Comparison of ENCODE assay signal across 9 mouse cellular contexts in genomic region chr12:72939616-72940015, GRCm38 (mm10). TPM values are rescaled to one million over a fixed set of nuclear protein-coding genes. Genes with fewer than 3 reads are reported as not detected.
DNase-seq lines count a peak whose midpoint lies in the region; ATAC-seq and TF ChIP-seq lines count a peak whose summit lies in the region.
"Had no signal": no experiment of that assay in that cellular context is flagged by ENCODE, and none has a peak within 500 bp of the region (broad histone marks: within the 10 kb centered on the region; RNA-seq: fewer than 3 reads in every experiment).

Six6 (plus strand) TSS chr12:72939892.

- no peak for DNase-seq in heart, postnatal 0 days (ENCODE audit: low spot score)
- no peak for DNase-seq in heart, postnatal 14 days
- peak; percentile 68 for DNase-seq in embryo, embryonic 10.5 days (ENCODE audit: low spot score)
- peak; percentile 64 for DNase-seq in neural tube, embryonic 10.5 days (ENCODE audit: extremely low spot score, low spot score)
- no peak for DNase-seq in left cerebral cortex, adult 8-10 months (ENCODE audit: low spot score in 2 of 2)
- DNase-seq in right cerebral cortex, adult 2 months (ENCODE audit: low spot score in 2 of 2): no peak
- no peak for DNase-seq in kidney, adult 8-10 months

- ATAC-seq in heart, postnatal 0 days (ENCODE audit: insufficient read depth, low read depth): peak; percentile 33; the same call in 1 of the 2 replicates
- ATAC-seq in hindbrain, embryonic 16.5 days: no peak

- peak within 1 kb of the TSS; percentile 26 for H3K4me3 ChIP-seq in heart, postnatal 0 days (ENCODE audit: low read depth, low read length)
- H3K4me3 ChIP-seq in hindbrain, embryonic 16.5 days (ENCODE audit: low read length): no peak within 1 kb of the TSS

- no peak within 1 kb of the TSS for H3K9ac ChIP-seq in heart, postnatal 0 days (replicated peaks; ENCODE audit: low read depth, low read length)
- H3K9ac ChIP-seq in hindbrain, embryonic 16.5 days (ENCODE audit: low read depth, low read length): no peak within 1 kb of the TSS

- no peak within 1 kb of the TSS for H3K27ac ChIP-seq in heart, postnatal 0 days (ENCODE audit: low read depth)
- no peak within 1 kb of the TSS for H3K27ac ChIP-seq in hindbrain, embryonic 16.5 days (ENCODE audit: low read depth, low read length)

- H3K27me3 ChIP-seq in heart, postnatal 0 days (ENCODE audit: control insufficient read depth, insufficient read depth, low read length): peaks cover 97% of the 10 kb centered on the region
- peaks cover 72% of the 10 kb centered on the region for H3K27me3 ChIP-seq in hindbrain, embryonic 16.5 days (replicated peaks; ENCODE audit: control insufficient read depth, insufficient read depth, low read length)

- under 1% methylated on average over 28 of the region's 28 CpGs for WGBS in heart, postnatal 0 days
- under 1% methylated on average over 24 of the region's 28 CpGs for WGBS in hindbrain, embryonic 16.5 days

- intact Hi-C loops in heart, postnatal 14 days (cut with DNase I): loop anchor here (5.0 kb wide), 1 partner anchor 103 kb away; no protein-coding TSS in a partner anchor

- H3K36me3 ChIP-seq in heart, postnatal 0 days (replicated peaks; ENCODE audit: control insufficient read depth, insufficient read depth, low read length): no peaks in the 10 kb centered on the region
- H3K36me3 ChIP-seq in hindbrain, embryonic 16.5 days (ENCODE audit: control insufficient read depth, insufficient read depth, low read length): no peaks in the 10 kb centered on the region
- H3K36me3 ChIP-seq: G1E had no signal

- TF ChIP-seq CTCF in heart, postnatal 0 days (IDR thresholded peaks at IDR 0.05; ENCODE audit: low read depth): no peak

- peak within 1 kb of the TSS; percentile 20; the same call in 1 of the 2 replicates for H3K4me2 ChIP-seq in heart, postnatal 0 days (ENCODE audit: low read depth, low read length)
- peak within 1 kb of the TSS; percentile 32; the same call in 1 of the 2 replicates for H3K4me2 ChIP-seq in hindbrain, embryonic 16.5 days (ENCODE audit: low read length)

- no peak for TF ChIP-seq EP300 in heart, postnatal 0 days (IDR thresholded peaks at IDR 0.05; ENCODE audit: low read depth)

- H3K9me3 ChIP-seq in heart, postnatal 0 days (replicated peaks; ENCODE audit: control insufficient read depth, low read length): no peaks in the 10 kb centered on the region
- no peaks in the 10 kb centered on the region for H3K9me3 ChIP-seq in hindbrain, embryonic 16.5 days (ENCODE audit: control insufficient read depth, low read length)
- H3K9me3 ChIP-seq: G1E had no signal

- no peaks in the 10 kb centered on the region for H3K4me1 ChIP-seq in heart, postnatal 0 days (ENCODE audit: control insufficient read depth, insufficient read depth)
- no peaks in the 10 kb centered on the region; the same call in 1 of the 2 replicates for H3K4me1 ChIP-seq in hindbrain, embryonic 16.5 days (ENCODE audit: control insufficient read depth, insufficient read depth, low read depth, low read length)

RNA-seq across cellular contexts. Expression of gene Six6, which starts in this region (rescaled TPM):
- not detected in 2 replicates for total RNA-seq in heart, postnatal 0 days (2014; rRNA removed; ENCODE audit: low replicate concordance)
- polyA plus RNA-seq in heart, postnatal 0 days (2015; fragmentation: Nextera tagmentation; extraction: Ambion mirVana): not detected in 2 replicates
- not detected for total RNA-seq in heart, postnatal 14 days (2021)
- not detected in 2 replicates for polyA plus RNA-seq in hindbrain, embryonic 16.5 days (2015; fragmentation: Nextera tagmentation; extraction: Ambion mirVana)
- not detected for total RNA-seq in left cerebral cortex, adult 8-10 months (2022)
- polyA plus RNA-seq: G1E had no signal

Comparison
In these comparisons a context has a peak if more than half of its experiments do, and no peak if none do; other contexts are left out.
1. Peak in ATAC-seq, H3K4me3 ChIP-seq and H3K4me2 ChIP-seq in heart, postnatal 0 days; RNA of the gene not detected or under 1 TPM.
2. DNase-seq: peak in embryo, embryonic 10.5 days (single experiment) and neural tube, embryonic 10.5 days (single experiment); none in heart, postnatal 0 days (single experiment), heart, postnatal 14 days (0 of 2), left cerebral cortex, adult 8-10 months (0 of 2), right cerebral cortex, adult 2 months (0 of 2) and kidney, adult 8-10 months (0 of 2).